ENCODE assay signal across 8 mouse cellular contexts in genomic region chr4:109676218-109677215, GRCm38 (mm10). TPM values are rescaled to one million over a fixed set of nuclear protein-coding genes. Genes with fewer than 3 reads are reported as not detected.
DNase-seq lines count a peak whose midpoint lies in the region; ATAC-seq and TF ChIP-seq lines count a peak whose summit lies in the region.

Faf1 (plus strand) TSS chr4:109676588.

- peak; percentile 97 for ATAC-seq in embryonic facial prominence, embryonic 14.5 days (ENCODE audit: low read depth)
- ATAC-seq in limb, embryonic 14.5 days (ENCODE audit: low FRiP score, low read depth), result peak; percentile 97
- peak; percentile 96 for ATAC-seq in midbrain, postnatal 0 days (ENCODE audit: low FRiP score)

- TF ChIP-seq EP300 in heart, adult 2 months (IDR thresholded peaks at IDR 0.05; ENCODE audit: insufficient read depth, low read depth, low read length), result no peak

- intact Hi-C loops in heart, adult 2 months (cut with DNase I), result loop anchor here (1.0 to 10.0 kb wide), 2 partner anchors 10 to 392 kb away; partner anchors contain the start of gene Eps15

- TF ChIP-seq CTCF in heart, adult 2 months (IDR thresholded peaks at IDR 0.05), result peak; percentile 59
- TF ChIP-seq CTCF in midbrain, postnatal 0 days (IDR thresholded peaks at IDR 0.05), result peak; percentile 1; the same call in 1 of the 2 replicates

- no peaks in the 10 kb centered on the region for H3K9me3 ChIP-seq in embryonic facial prominence, embryonic 14.5 days (ENCODE audit: control insufficient read depth, low read length)
- no peaks in the 10 kb centered on the region for H3K9me3 ChIP-seq in limb, embryonic 14.5 days (ENCODE audit: control insufficient read depth, low read length)
- H3K9me3 ChIP-seq in midbrain, postnatal 0 days (ENCODE audit: low read length), result no peaks in the 10 kb centered on the region

- peak; percentile 95 for DNase-seq in 3T3-L1 (ENCODE audit: low read depth, low spot score)
- DNase-seq in adrenal gland, postnatal 4 days (ENCODE audit: low spot score in 2 of 2), result peak; percentile 88 to 94
- DNase-seq in embryonic facial prominence, embryonic 14.5 days (ENCODE audit: low spot score), result peak; percentile 99
- peak; percentile 99 for DNase-seq in heart, adult 2 months
- peak; percentile 99 for DNase-seq in kidney, adult 9 months
- DNase-seq in limb, embryonic 14.5 days (ENCODE audit: low spot score), result peak; percentile 95
- DNase-seq in midbrain, postnatal 0 days (ENCODE audit: low spot score), result peak; percentile 98
- peak; percentile 96 to 97 for DNase-seq in spleen, postnatal 14 days (ENCODE audit: low spot score in 2 of 2)

- no peaks in the 10 kb centered on the region for H3K36me3 ChIP-seq in embryonic facial prominence, embryonic 14.5 days (ENCODE audit: control insufficient read depth, insufficient read depth, low read length)
- H3K36me3 ChIP-seq in heart, adult 2 months (ENCODE audit: control insufficient read depth, insufficient read depth, low read length), result peaks cover 2% of the 10 kb centered on the region; the same call in 1 of the 2 replicates
- no peaks in the 10 kb centered on the region for H3K36me3 ChIP-seq in limb, embryonic 14.5 days (ENCODE audit: control insufficient read depth, insufficient read depth, low read length)
- H3K36me3 ChIP-seq in midbrain, postnatal 0 days (ENCODE audit: insufficient read depth, low read length), result no peaks in the 10 kb centered on the region

- peak; percentile 91 for TF ChIP-seq POLR2A in heart, adult 2 months (IDR thresholded peaks at IDR 0.05; ENCODE audit: insufficient read depth, low read depth, low read length)
- peak; percentile 83; the same call in 1 of the 2 replicates for TF ChIP-seq POLR2A in limb, embryonic 14.5 days (IDR thresholded peaks at IDR 0.05; ENCODE audit: borderline replicate concordance, extremely low read depth, insufficient read depth, insufficient read length)

- H3K27ac ChIP-seq in embryonic facial prominence, embryonic 14.5 days (replicated peaks; ENCODE audit: low read depth, low read length), result peak within 1 kb of the TSS; percentile 94
- H3K27ac ChIP-seq in heart, adult 2 months, result peak within 1 kb of the TSS; percentile 93
- H3K27ac ChIP-seq in limb, embryonic 14.5 days (replicated peaks; ENCODE audit: low read depth, low read length), result peak within 1 kb of the TSS; percentile 89
- peak within 1 kb of the TSS; percentile 97 for H3K27ac ChIP-seq in midbrain, postnatal 0 days (ENCODE audit: low read depth, low read length)

- WGBS in embryonic facial prominence, embryonic 14.5 days, result under 1% methylated on average over 38 of the region's 107 CpGs
- under 1% methylated on average over 107 of the region's 107 CpGs for WGBS in heart, adult 2 months
- WGBS in limb, embryonic 14.5 days, result under 1% methylated on average over 61 of the region's 107 CpGs
- WGBS in midbrain, postnatal 0 days, result under 1% methylated on average over 64 of the region's 107 CpGs

- 0 out of 2 replicates have a peak, but pooled peaks cover 4% of the 10 kb centered on the region for H3K4me1 ChIP-seq in embryonic facial prominence, embryonic 14.5 days (ENCODE audit: control insufficient read depth, insufficient read depth, low read length)
- peaks cover 2% of the 10 kb centered on the region for H3K4me1 ChIP-seq in heart, adult 2 months (ENCODE audit: control insufficient read depth, insufficient read depth, low read length)
- H3K4me1 ChIP-seq in limb, embryonic 14.5 days (ENCODE audit: control insufficient read depth, insufficient read depth, low read length), result peaks cover 6% of the 10 kb centered on the region
- peaks cover 3% of the 10 kb centered on the region; the same call in 1 of the 2 replicates for H3K4me1 ChIP-seq in midbrain, postnatal 0 days (ENCODE audit: insufficient read depth, low read length)

- H3K79me2 ChIP-seq in heart, adult 2 months (replicated peaks; ENCODE audit: control insufficient read depth, insufficient read depth, low read length), result peaks cover 3% of the 10 kb centered on the region; the same call in 1 of the 2 replicates

- peak within 1 kb of the TSS; percentile 86 for H3K9ac ChIP-seq in embryonic facial prominence, embryonic 14.5 days (ENCODE audit: low read depth, low read length)
- peak within 1 kb of the TSS; percentile 88 for H3K9ac ChIP-seq in heart, adult 2 months (ENCODE audit: low read depth, low read length)
- peak within 1 kb of the TSS; percentile 80 for H3K9ac ChIP-seq in limb, embryonic 14.5 days (ENCODE audit: low read depth, low read length, severe bottlenecking)
- peak within 1 kb of the TSS; percentile 88 for H3K9ac ChIP-seq in midbrain, postnatal 0 days (replicated peaks; ENCODE audit: low read length, poor library complexity, severe bottlenecking)

- no peaks in the 10 kb centered on the region for H3K27me3 ChIP-seq in embryonic facial prominence, embryonic 14.5 days (replicated peaks; ENCODE audit: control insufficient read depth, insufficient read depth, low read length)
- H3K27me3 ChIP-seq in heart, adult 2 months (ENCODE audit: control insufficient read depth, insufficient read depth, low read length), result no peaks in the 10 kb centered on the region
- no peaks in the 10 kb centered on the region for H3K27me3 ChIP-seq in limb, embryonic 14.5 days (ENCODE audit: control insufficient read depth, insufficient read depth, low read length)
- H3K27me3 ChIP-seq in midbrain, postnatal 0 days (ENCODE audit: insufficient read depth, low read length), result no peaks in the 10 kb centered on the region

- peak within 1 kb of the TSS; percentile 81 for H3K4me3 ChIP-seq in embryonic facial prominence, embryonic 14.5 days (ENCODE audit: low read depth, low read length)
- H3K4me3 ChIP-seq in heart, adult 2 months, result peak within 1 kb of the TSS; percentile 88
- H3K4me3 ChIP-seq in limb, embryonic 14.5 days (replicated peaks; ENCODE audit: low read length), result peak within 1 kb of the TSS; percentile 84
- H3K4me3 ChIP-seq in midbrain, postnatal 0 days (ENCODE audit: low read depth, low read length), result peak within 1 kb of the TSS; percentile 87

- H3K4me2 ChIP-seq in embryonic facial prominence, embryonic 14.5 days (ENCODE audit: low read depth, low read length), result peak within 1 kb of the TSS; percentile 61
- H3K4me2 ChIP-seq in limb, embryonic 14.5 days (replicated peaks; ENCODE audit: low read depth, low read length, severe bottlenecking), result peak within 1 kb of the TSS; percentile 63
- peak within 1 kb of the TSS; percentile 72 for H3K4me2 ChIP-seq in midbrain, postnatal 0 days (ENCODE audit: low read depth, low read length, poor library complexity, severe bottlenecking)

RNA-seq across cellular contexts. Expression of gene Faf1, which starts in this region (rescaled TPM):
- total RNA-seq in adrenal gland, postnatal 4 days (2021), result 10 to 100 TPM; 25.8 to 27.2 TPM
- 27.9 and 29.3 TPM in 2 replicates for polyA plus RNA-seq in embryonic facial prominence, embryonic 14.5 days (2014; fragmentation: Nextera tagmentation; extraction: Ambion mirVana)
- 10 to 100 TPM; 37.1 to 46.0 TPM for total RNA-seq in heart, adult 2 months (2021)
- polyA plus RNA-seq in heart, adult 2 months (2012; rRNA removed), result 9.6 and 18.5 TPM in 2 replicates
- 14.2 and 16.8 TPM in 2 replicates for polyA plus RNA-seq in limb, embryonic 14.5 days (2012; rRNA removed)
- 32.2 and 33.0 TPM in 2 replicates for polyA plus RNA-seq in limb, embryonic 14.5 days (2014; fragmentation: Nextera tagmentation; extraction: Ambion mirVana)
- total RNA-seq in midbrain, postnatal 0 days (2014; rRNA removed), result 36.8 and 54.6 TPM in 2 replicates
- 32.1 and 33.7 TPM in 2 replicates for polyA plus RNA-seq in midbrain, postnatal 0 days (2015; fragmentation: Nextera tagmentation; extraction: Ambion mirVana)

Comparison
In these comparisons a context has a peak if more than half of its experiments do, and no peak if none do; other contexts are left out.
1. Peak in every context shown above with its lines: DNase-seq, ATAC-seq, H3K4me3 ChIP-seq and H3K27ac ChIP-seq.